Mouse (Mus musculus) testis, adult 2 months (tissue): Measurements from ENCODE around the gene Ezh1.

Experiments used
- CTCF ChIP-seq: fragments of 200-500 bp; IDR thresholded peaks from 2 replicates; pipeline ENCODE4 v1.5.1; 2012; ENCODE audit warnings: low read depth, mild to moderate bottlenecking, inconsistent platforms, low read length, moderate library complexity; ENCODE audit not compliant: control insufficient read depth, insufficient read depth, insufficient replicate concordance
- POLR2A ChIP-seq: fragments of 200-500 bp; IDR thresholded peaks from 2 replicates; pipeline ENCODE4 v1.6.1; 2012; ENCODE audit warnings: low read depth, mild to moderate bottlenecking, inconsistent platforms, low read length, moderate library complexity; ENCODE audit not compliant: control insufficient read depth

GRCm38 (mm10) chr11:101154648-101155047 is 71.6 kb downstream of the Ezh1 start:
- TF ChIP-seq CTCF, result no peak
- no peak for TF ChIP-seq POLR2A
